Mouse (Mus musculus): ENCODE data around the gene Fnip2.

DNA sequence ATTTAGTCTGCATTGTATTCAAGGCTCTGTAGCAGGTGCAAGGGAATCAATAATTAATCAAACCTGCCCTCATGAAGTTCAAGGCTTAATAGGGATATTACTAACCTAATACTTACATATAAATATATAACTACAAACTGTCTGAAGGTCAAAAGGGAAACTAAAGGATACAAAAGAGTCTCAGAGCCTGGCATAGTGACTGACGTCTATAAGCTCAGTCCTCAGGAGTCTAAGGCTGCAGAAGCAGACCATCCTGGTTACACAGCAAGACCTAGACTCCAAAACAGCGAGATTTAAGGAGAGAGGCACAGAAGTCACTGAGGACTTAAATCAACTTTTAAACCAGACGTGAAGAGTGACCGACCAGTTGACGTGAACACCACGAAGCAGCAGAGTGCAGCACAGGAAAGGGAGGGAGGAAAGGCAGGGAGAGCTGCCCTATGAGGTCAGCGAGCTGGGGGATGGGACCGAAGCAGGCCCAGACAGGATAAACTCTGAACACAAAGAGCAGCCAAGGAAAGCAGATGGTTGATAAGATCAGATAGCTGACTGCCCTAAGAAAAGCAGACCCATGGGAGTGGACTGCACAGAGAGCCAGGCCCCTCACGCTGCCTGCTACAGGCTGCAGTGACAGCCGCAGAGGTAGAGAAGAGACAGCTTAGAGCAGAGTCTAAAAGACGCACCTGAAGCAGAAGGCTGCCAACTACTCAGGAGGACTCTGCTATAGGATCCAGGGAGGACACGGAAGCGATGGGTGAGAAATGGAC, 48.7 kb downstream of the Fnip2 start:
- TF ChIP-seq POLR2A (IDR thresholded peaks at IDR 0.05; ENCODE audit: borderline replicate concordance, extremely low read depth, low read depth, low read length) (peak; percentile 40; the same call in 1 of the 2 replicates), CTCF (IDR thresholded peaks at IDR 0.05; ENCODE audit: insufficient read depth, low read length) (peak; percentile 56; the same call in 1 of the 2 replicates)
